Mouse (Mus musculus) ES-Bruce4 (cell line): ENCODE measurements at regions not wholly inside any gene's neighbourhood (a gene's known extent, or its start where the extent isn't known, plus 50 kb on each side); places are given as distances from the start of the nearest gene placed in this dataset.

Experiments
- CTCF ChIP-seq: IDR thresholded peaks from one replicate; pipeline ENCODE4 v1.8.1; 2011; ENCODE audit warnings: low read depth, low read length
- EP300 ChIP-seq: IDR thresholded peaks from 2 replicates; pipeline ENCODE4 v1.6.1; 2011; ENCODE audit warnings: low read depth, low read length; ENCODE audit not compliant: insufficient read depth
- POLR2A ChIP-seq: IDR thresholded peaks from one replicate; pipeline ENCODE4 v1.8.1; 2011; ENCODE audit warnings: low read length; ENCODE audit not compliant: insufficient read depth

GRCm38 (mm10) chr14:76266249-76266648 is 148.5 kb upstream of the Tsc22d1 start:
- no peak for TF ChIP-seq POLR2A
- TF ChIP-seq CTCF = peak; percentile 54
- no peak for TF ChIP-seq EP300
